Mouse (Mus musculus) frontal cortex, postnatal 10 days (tissue): ENCODE results near the gene Olfr1323.

ENCODE experiments used
- DNase-seq, 2 experiments: peaks; one replicate each; pipeline ENCODE4 v3.0.0; 2022; ENCODE audit warnings: low spot score in 2 of 2, mixed read lengths in 1 of 2

Gene Olfr1323

DNA sequence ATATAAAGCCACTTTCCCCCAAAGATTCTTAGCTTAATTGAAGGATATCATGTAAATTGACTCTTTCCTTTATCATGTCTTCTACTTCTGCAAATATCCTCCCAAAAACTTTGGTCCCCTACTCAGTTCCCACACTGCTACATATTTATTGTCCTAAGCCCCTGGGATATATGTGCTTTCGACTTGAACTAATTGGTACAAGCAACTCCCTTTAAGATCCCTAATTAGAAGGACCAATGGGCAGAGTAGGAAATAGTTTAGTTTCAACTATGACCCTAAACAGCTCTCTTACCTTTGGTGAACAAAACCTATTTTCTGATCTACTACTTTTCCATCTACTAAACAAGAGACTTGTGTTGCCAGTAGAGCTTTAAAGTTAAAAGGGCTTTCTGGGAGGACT lies at the start of gene Olfr1323:
Gene Olfr1323, minus strand, starts transcription at position 101 of the 400 bp plus-strand sequence.
- no peak for DNase-seq

DNA sequence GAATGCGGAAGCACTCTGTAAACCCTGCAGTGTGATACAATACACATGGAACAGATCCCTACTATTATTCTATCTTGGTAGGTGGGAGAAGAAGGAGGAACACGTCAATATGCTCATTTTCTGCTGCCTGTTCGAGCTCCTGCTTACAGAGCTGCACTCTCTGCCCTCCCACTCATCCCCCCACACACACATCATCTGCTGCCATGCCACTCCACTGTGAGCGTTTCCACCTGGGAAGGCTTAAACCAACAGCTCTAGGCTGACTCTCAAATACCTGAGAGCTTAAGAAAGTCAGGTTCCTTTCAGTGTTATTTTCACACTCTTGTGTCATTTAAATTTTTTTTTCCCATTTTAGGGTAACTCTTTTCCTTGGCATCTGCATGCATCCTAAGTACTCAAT lies 6.9 kb downstream of the Olfr1323 start:
- no peak for DNase-seq
